Mouse (Mus musculus) monocyte, adult 5-6 weeks (primary cell): ENCODE measurements around the gene Olfr1040. TPM values are rescaled to one million over a fixed set of nuclear protein-coding genes. Genes with fewer than 3 reads are reported as not detected.
"Not testable (repeated sequence)": the region's sequence is repeated elsewhere in the genome, so short reads cannot be mapped to it uniquely, and the experiment has no call there.

ENCODE experiments used
- ATAC-seq: fragments of 153-309, 156-312 bp; replicated peaks from 2 replicates; pipeline ENCODE4 v1.8.0; 2017; ENCODE audit warnings: mild to moderate bottlenecking; ENCODE audit not compliant: low TSS enrichment, insufficient number of reproducible peaks, severe bottlenecking, poor library complexity, low FRiP score
- total RNA-seq: library from RNA; stranded (forward); fragments of 200-1000, 200-491, 200-594 nt; gene quantifications from 3 replicates; pipeline ENCODE4 v1.2.3, GENCODE M21; 2017

The Olfr1040 gene
- total RNA-seq: not detected in 3 replicates

DNA sequence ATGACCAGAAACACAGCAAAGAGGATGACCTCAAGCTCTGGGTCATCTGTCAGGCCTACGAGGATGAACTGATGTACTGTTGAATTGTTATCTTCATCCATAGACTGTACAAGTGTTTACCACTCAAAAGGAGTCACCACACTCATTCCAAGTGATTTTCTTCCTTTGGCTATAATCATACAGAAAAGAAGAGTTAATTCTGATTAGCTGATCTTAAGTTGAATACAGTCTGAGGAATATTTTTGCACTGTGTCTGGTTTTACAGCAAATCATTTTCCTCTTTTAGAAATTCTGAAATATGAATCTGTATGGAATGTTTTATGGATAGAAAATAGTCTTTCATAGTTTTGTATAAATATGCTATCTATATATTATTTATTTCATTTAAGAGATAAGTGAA, at the start of gene Olfr1040:
Olfr1040 (minus strand) TSS at position 101 of the 400 bp plus-strand sequence.
- ATAC-seq: no peak

DNA sequence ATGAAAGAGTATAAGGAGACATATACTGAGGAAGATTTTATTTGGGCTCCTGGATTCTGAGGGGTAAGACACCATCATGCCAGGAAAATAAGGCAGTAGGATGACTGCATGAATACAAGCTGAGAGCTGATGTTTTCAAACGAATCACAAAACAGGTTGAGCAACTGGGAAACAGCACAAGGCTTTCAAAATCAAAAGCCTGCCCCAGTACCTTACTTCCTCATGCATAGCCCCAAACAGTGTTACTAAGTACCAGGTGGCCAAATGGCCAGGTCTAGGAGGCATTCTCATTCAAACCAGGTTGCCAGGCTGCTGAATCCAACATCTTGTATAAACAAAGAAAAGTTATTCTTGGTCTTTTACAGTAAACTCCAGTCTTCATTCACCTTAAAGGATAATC, 49.3 kb upstream of the Olfr1040 start:
- ATAC-seq: no peak

DNA sequence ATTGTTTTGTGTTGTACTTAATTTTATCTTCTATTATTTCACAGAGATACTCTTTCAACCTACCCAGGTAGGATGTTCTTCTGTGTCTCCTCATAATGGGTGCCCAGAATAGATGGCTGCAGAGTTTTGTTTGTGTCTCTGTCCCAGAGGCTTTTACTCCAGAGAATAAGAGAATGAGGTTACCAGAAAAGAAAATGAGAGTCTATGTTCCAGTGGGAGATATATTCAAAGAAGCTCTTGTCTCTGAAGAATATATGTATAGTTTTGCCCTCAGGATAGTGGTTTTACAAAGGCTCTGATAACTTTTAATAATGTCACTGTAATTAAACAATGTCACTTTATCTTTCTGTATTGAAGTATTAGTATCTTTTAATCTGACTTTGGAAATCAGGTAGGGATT, 39.1 kb upstream of the Olfr1040 start, which contains the start of gene Olfr52:
Olfr52 (minus strand) TSS at position 101 of the 400 bp plus-strand sequence.
- no peak for ATAC-seq

DNA sequence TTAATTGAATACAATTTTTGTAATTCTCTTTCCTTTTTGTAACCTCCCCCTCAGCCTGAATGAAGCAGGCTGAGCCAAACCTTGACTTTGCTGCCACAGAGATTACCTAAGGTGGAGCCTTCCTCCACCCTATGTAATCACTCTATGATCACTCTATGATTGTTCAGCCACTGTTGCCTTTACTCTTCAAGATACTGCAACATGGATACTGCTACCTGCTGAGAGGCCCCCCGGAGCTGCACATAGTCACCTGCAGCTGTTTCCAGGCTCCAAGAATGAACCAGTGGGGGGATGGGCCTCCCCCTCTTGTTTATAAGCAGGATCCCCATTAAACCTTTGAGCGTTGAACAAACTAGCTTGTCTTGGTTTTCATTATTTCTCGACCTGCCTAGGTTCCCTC, 33.4 kb upstream of the Olfr1040 start:
- ATAC-seq: no peak

DNA sequence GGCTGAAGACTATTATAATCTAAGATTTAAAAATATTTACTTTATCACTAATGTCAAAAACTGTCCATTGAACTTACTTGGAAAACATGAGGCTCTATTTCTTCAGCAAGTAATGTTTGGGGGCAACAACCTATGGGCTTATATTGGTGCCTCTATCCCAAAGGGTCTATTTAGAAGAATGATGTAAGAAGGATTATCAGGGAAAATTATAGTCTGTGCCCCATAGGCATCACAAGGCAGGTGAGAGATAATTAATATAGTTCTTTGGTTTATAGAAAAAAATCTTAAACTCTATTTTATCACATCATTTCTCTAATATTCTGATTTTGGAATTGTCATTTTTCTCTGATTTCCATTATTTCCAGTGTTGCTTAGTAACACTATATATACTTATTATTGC, 31.2 kb upstream of the Olfr1040 start, which contains the start of gene Olfr1044:
Olfr1044 (minus strand) TSS at position 101 of the 400 bp plus-strand sequence.
- no peak for ATAC-seq

DNA sequence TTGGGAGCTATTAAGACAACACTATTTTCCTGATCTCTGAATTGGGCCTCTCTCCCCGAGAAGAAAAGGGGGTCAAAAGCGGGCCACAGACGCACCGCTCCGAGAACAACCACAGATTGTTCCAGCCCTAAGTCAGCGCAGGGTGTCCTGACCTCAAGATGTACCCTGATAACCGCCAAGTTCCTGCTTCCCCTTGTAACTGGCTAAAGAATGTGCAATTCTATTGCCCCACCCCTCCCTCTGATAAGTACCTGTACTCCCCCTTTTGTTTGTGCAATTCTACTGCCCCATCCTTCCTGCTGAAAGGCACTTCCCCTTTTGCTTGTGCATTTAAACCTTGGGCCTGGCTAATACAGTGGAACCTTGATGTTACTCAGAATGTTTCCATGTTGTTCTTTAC, 28.9 kb upstream of the Olfr1040 start:
- not testable (repeated sequence) for ATAC-seq

DNA sequence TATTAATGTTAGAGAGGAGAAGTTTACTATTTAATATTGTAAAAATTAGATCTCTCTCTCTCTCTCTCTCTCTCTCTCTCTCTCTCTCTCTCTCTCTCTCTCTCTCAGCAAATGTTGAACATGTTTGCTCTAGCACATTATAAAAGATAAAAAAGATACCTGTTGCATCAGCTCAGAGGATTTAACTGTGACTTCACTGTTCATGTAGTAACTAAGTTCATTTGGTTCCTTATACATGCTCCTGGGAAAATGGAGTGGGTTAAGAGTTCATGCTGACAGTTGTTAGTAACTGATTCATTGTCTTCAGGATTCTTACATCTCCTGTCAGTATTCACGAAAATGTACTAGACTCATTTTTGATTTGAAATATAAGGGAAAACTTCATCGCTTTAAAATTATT, 20.9 kb upstream of the Olfr1040 start, which contains the start of gene Olfr1043:
Olfr1043 (minus strand) TSS at position 101 of the 400 bp plus-strand sequence.
- no peak for ATAC-seq

DNA sequence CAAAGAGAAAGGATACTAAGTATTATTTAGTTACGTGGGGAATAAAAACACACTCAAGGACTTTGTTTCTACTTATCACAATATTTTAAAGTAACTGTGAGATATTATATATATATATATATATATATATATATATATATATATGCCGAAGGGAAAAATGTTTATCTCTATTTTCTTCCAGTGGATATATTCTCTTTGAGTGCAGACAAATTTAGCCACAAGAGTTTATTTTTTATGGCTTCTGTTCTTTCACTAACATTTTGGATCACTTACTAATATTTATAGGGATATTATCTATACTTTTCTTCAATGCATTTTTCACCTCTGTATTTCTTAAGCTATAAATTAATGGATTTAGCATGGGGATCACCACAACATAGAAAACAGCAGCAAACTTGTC, 15.2 kb upstream of the Olfr1040 start, which contains the start of gene Olfr1042:
Olfr1042 (minus strand) TSS at position 101 of the 400 bp plus-strand sequence.
- no peak for ATAC-seq

DNA sequence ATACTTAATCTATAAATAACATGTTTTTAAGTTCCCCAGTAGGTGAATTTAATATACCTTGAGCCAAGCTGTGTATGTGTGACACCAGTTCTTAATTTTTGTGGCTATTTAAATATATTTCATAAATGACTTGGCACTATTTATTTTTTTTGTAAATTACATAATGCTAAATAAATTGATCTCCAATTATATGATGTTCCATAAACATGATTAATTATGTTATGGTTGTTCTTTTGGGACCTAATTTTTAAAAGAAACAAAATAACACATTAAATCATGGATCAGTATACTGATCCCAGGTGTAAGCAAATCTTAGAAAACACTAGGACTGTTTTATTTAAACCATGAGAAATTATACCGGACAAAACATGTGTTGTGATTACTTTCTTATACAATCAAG, 10.7 kb downstream of the Olfr1040 start, which contains the start of gene Olfr1039:
Olfr1039 (minus strand) TSS at position 101 of the 400 bp plus-strand sequence.
- no peak for ATAC-seq

Other genes with a start within 250 kb of the Olfr1040 start
- gene Olfr1024, start 241.7 kb downstream of the Olfr1040 start, total RNA-seq: not detected in 3 replicates
- gene Olfr1025-ps1, start 231.5 kb downstream of the Olfr1040 start, total RNA-seq: 0.11 TPM in 1 of 3 replicates, not detected in the others
- not detected in 3 replicates for gene Olfr1026, start 225.2 kb downstream of the Olfr1040 start, total RNA-seq
- gene Olfr1028, start 196.3 kb downstream of the Olfr1040 start, total RNA-seq: not detected in 3 replicates
- not detected in 3 replicates for gene Olfr1029, start 172.8 kb downstream of the Olfr1040 start, total RNA-seq
- not detected in 3 replicates for gene Olfr1030, start 167.5 kb downstream of the Olfr1040 start, total RNA-seq
- gene Olfr1031, start 156.4 kb downstream of the Olfr1040 start, total RNA-seq: not detected in 3 replicates
- gene Olfr1032, start 141.2 kb downstream of the Olfr1040 start, total RNA-seq: not detected in 3 replicates
- 0.19 to 0.39 TPM in 2 of 3 replicates, not detected in the other for gene Olfr1033, start 126.1 kb downstream of the Olfr1040 start, total RNA-seq
- gene Olfr1034, start 100.9 kb downstream of the Olfr1040 start, total RNA-seq: not detected in 3 replicates
- not detected in 3 replicates for gene Olfr1036, start 72.7 kb downstream of the Olfr1040 start, total RNA-seq
- not detected in 3 replicates for gene Olfr1037, start 59.3 kb downstream of the Olfr1040 start, total RNA-seq
- gene Olfr1039, start 10.8 kb downstream of the Olfr1040 start, total RNA-seq: not detected in 3 replicates
- gene Olfr1042, start 15.1 kb upstream of the Olfr1040 start, total RNA-seq: not detected in 3 replicates
- not detected in 3 replicates for gene Olfr1043, start 20.8 kb upstream of the Olfr1040 start, total RNA-seq
- gene Olfr1044, start 31.1 kb upstream of the Olfr1040 start, total RNA-seq: not detected in 3 replicates
- gene Olfr52, start 39.0 kb upstream of the Olfr1040 start, total RNA-seq: not detected in 3 replicates
- gene Olfr1045, start 56.3 kb upstream of the Olfr1040 start, total RNA-seq: not detected in 3 replicates
- gene Olfr1046, start 72.6 kb upstream of the Olfr1040 start, total RNA-seq: not detected in 3 replicates
- gene Olfr1047, start 84.7 kb upstream of the Olfr1040 start, total RNA-seq: not detected in 3 replicates
- not detected in 3 replicates for gene Olfr1048, start 93.6 kb upstream of the Olfr1040 start, total RNA-seq
- gene Olfr1049, start 111.6 kb upstream of the Olfr1040 start, total RNA-seq: not detected in 3 replicates
- gene Olfr1051, start 132.4 kb upstream of the Olfr1040 start, total RNA-seq: not detected in 3 replicates
- not detected in 3 replicates for gene Olfr1052, start 145.7 kb upstream of the Olfr1040 start, total RNA-seq
- not detected in 3 replicates for gene Olfr1053, start 168.6 kb upstream of the Olfr1040 start, total RNA-seq
- gene Olfr1054, start 188.7 kb upstream of the Olfr1040 start, total RNA-seq: not detected in 3 replicates
- gene Olfr1055, start 203.6 kb upstream of the Olfr1040 start, total RNA-seq: not detected in 3 replicates
- gene Olfr1056, start 215.7 kb upstream of the Olfr1040 start, total RNA-seq: 0.64 TPM in 1 of 3 replicates, not detected in the others
- gene Olfr1057, start 231.7 kb upstream of the Olfr1040 start, total RNA-seq: not detected in 3 replicates
- not detected in 3 replicates for gene Olfr1058, start 241.8 kb upstream of the Olfr1040 start, total RNA-seq